Mouse (Mus musculus) left cerebral cortex, postnatal 25 days (tissue): ENCODE results near the gene Gm49368. TPM values are rescaled to one million over a fixed set of nuclear protein-coding genes. Genes with fewer than 3 reads are reported as not detected.
A peak's percentile ranks its signal among the peaks of the same experiment; 100 is the strongest.
"Not testable (repeated sequence)": the region's sequence is repeated elsewhere in the genome, so short reads cannot be mapped to it uniquely, and the experiment has no call there.

Experiments used
- DNase-seq, 2 experiments: peaks; one replicate each; pipeline ENCODE4 v3.0.0; 2022; ENCODE audit warnings: low spot score in 2 of 2, mixed read lengths in 1 of 2
- intact Hi-C: fragments of 180-260 bp; cut with DNase I; formaldehyde crosslinking; loops from one replicate; pipeline ENCODE4 v1.15.1; 2025
- total RNA-seq, 2 experiments: library from RNA; stranded (reverse); gene quantifications; 2 replicates each; pipeline ENCODE4 v1.2.3; 2021

The Gm49368 gene
- total RNA-seq: not detected

GRCm38 (mm10) chr7:128062456-128062855 lies at the start of gene Gm49368, which contains the start of gene Itgam:
TSS of gene Gm49368 (plus strand) at chr7:128062683.
TSS of gene Itgam (plus strand) at chr7:128062640.
- no peak for DNase-seq
- intact Hi-C loops: no loop called here

DNA sequence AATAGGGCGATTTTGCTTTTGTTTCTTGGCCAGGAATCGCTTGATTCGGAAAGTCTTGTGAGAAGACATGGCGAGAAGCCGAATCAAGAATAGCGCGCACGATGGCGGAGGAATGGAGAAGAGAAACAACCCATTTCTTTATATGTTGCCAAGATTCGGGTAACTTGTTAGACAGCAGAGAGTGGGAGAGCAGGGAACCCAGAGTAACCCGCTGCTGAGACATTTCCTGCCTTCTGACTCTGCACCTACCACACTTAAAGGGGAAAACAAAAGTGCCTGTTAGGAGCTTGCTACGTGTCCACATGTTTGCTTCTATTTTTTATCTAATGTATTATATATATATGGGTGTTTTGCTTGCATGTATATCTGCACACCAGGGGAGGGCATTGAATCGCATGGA lies 49.4 kb upstream of the Gm49368 start:
- peak in 1 of 2 experiments; percentile 72 for DNase-seq
- intact Hi-C loops: no loop called here

GRCm38 (mm10) chr7:128016134-128016533 lies 46.3 kb upstream of the Gm49368 start:
- DNase-seq, intact Hi-C loops: not testable (repeated sequence)

GRCm38 (mm10) chr7:128016650-128017049 lies 45.8 kb upstream of the Gm49368 start:
- intact Hi-C loops: no loop called here
- no peak for DNase-seq

- intact Hi-C loops: no loop called here
- DNase-seq: no peak
Measured at GRCm38 (mm10) chr7:128018275-128018674, 44.2 kb upstream of the Gm49368 start.

GRCm38 (mm10) chr7:128019187-128019586 lies 43.3 kb upstream of the Gm49368 start:
- no peak for DNase-seq
- intact Hi-C loops: no loop called here

GRCm38 (mm10) chr7:128022974-128023373 lies 39.5 kb upstream of the Gm49368 start:
- intact Hi-C loops: no loop called here
- no peak for DNase-seq

- intact Hi-C loops: no loop called here
- no peak for DNase-seq
Measured at GRCm38 (mm10) chr7:128023565-128023964, 38.9 kb upstream of the Gm49368 start.

- intact Hi-C loops: no loop called here
- DNase-seq: no peak
Measured at GRCm38 (mm10) chr7:128024364-128024763, 38.1 kb upstream of the Gm49368 start.

DNA sequence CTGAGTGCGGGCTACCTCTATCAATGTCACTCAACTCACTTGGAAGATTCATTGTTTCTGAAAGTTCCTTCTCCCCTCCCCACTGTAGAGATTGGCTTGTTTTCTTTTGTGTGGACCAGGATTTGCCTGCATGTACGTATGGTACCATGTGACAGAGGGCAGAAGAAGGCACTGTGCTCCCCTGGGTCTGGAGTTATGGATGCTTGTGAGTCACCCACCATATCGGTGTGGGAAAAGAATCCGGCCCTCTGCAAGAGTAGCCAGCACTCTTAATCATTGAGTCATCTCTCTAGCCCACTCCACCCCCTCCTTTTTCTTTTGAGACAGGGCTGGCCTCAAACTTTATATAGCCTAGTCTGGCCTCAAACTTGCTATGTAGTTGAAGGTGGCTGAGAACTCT lies 37.6 kb upstream of the Gm49368 start:
- DNase-seq: peak in 1 of 2 experiments; percentile 19
- intact Hi-C loops: no loop called here

GRCm38 (mm10) chr7:128025381-128025780 lies 37.1 kb upstream of the Gm49368 start:
- no peak for DNase-seq
- intact Hi-C loops: no loop called here

DNA sequence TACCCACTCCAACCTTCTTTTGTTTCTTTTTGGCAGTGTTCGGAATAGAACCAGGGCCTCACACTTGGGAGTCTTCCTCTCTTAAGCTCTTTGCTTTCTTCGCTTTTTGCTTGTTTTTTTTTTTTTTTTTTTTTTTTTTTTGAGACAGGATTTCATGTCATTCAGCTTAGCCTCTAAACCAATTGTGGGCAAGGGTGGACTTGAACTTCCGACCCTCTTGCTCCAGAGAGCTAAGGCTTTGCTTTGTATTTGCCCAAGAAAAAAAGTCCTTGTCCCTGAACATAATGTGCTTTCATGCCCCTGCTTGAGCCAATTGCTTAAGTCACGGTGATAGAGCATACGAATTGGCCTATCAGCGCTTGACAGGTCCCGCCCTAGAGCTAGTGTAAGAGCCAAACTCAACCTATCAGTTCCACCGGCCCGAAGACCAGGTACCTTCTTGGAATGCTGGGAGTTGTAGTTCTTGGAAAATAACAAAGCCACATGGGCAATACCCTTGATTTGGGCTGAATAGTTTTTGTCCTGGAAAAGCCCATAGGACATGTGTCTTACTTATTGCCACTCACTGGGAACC lies 31.0 kb upstream of the Gm49368 start:
- intact Hi-C loops: no loop called here
- no peak for DNase-seq

GRCm38 (mm10) chr7:128032290-128032988 lies 30.0 kb upstream of the Gm49368 start:
- no peak for DNase-seq

GRCm38 (mm10) chr7:128032989-128033293 lies 29.5 kb upstream of the Gm49368 start:
- intact Hi-C loops: no loop called here
- DNase-seq: no peak

More at GRCm38 (mm10) chr7:128032290-128032988, 30.0 kb upstream of the Gm49368 start:
- intact Hi-C loops: no loop called here

GRCm38 (mm10) chr7:128033616-128034015 lies 28.9 kb upstream of the Gm49368 start:
- intact Hi-C loops: no loop called here
- no peak for DNase-seq

DNA sequence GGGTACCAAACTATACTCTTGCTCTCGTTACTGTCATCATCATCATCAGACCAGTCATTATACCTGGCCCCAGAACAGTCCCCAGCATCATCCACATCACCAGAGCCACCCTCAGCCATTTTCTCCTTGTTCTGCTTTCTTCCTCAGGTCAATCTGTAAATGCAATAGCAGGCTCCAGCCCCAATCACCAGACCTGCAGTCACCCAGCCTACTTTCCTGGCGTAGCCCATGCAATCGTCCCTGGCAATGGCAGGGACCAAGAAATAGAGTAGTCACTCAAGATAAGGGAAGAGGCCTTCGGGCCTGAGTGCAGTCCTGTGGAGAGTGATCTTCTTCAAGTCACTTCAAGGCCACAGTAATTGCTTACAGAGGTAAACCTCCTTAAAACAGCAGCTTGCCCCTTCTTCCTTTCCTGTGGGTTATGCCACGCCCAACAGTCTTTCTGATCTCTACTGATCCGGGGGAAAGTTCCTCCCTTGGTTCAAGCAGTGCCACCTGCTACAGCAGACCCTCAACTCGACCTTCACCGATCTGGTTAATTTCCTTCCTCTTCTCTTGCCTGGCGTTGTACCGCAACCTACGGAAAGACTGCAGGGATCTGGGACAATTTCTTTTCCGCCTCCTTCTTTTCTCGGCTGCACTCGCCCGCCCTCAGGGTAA lies 20.2 kb upstream of the Gm49368 start:
- intact Hi-C loops, DNase-seq: not testable (repeated sequence)

DNA sequence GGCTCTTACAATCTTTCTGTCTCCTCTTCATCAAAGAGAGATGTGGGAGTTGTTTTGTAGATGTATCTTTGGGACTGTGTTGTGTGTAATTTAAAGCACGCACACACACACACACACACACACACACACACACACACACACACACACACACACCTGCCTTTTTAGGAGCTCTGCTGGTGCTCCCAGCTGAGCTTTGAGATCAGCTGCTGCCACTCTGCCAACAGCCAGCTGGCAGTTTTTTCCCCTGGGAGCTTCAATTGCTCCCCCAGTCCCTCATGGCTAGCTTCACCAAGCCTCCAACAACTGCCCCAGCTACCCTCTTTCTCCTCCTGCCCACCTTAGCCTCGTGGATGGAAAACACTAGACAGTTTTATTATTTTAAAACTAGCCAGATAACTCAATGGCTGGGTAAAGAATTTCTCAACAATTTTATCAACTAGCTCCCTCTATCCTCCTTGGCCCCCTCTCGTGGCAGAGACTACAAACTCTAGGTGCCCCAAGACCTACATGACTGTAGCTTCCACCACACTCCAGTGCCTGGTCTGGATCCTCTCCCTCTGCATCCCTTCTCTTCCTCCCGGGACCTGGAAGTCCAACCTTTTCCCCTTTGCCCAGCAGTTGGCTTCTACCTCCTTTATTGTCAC lies 18.2 kb upstream of the Gm49368 start:
- intact Hi-C loops: no loop called here
- no peak for DNase-seq

- intact Hi-C loops: no loop called here
- no peak for DNase-seq
Measured at GRCm38 (mm10) chr7:128045640-128046039, 16.8 kb upstream of the Gm49368 start.

- intact Hi-C loops: no loop called here
- peak in 1 of 2 experiments; percentile 17 for DNase-seq
Measured at GRCm38 (mm10) chr7:128048819-128049218, 13.7 kb upstream of the Gm49368 start.

DNA sequence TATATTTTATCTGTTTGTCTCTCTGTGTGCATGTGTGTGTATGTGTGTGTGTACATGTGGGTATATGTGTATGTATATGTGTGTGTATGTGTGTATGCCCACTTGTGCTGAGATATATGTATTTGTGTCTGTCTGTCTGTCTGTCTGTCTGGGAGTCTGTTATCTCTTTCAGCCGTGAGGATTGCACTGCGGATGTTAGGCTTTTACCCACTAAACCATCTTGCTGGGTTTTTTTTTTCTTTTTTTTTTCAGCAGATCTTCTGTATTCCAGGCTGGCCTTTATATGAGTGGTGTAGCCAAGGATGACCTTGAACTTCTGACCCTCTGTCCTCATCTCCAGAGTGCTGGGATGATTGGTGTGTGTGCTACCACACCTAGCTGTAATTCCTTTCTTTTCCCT lies 13.2 kb upstream of the Gm49368 start:
- intact Hi-C loops: no loop called here
- DNase-seq: no peak

DNA sequence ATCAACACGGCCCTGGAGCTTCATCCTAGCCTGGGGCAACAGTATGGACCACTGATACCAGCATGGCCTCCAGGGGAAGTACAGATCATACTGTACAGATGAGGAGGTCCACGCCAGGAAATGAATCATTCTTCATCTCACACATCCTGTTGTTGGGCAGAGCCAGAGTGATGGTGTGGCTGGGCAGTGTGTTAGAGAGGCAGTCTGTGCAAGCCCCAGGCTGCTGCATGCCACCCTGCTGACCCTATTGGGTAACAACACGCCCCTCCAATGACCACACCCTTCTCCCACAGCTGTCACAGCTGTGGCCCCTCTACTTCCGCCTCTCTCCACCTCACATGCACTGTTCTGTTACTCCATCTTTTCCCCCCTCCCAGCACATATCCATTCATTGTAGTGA lies 11.7 kb upstream of the Gm49368 start:
- intact Hi-C loops: no loop called here
- no peak for DNase-seq
